Mouse (Mus musculus): Measurements from ENCODE around the gene Zbtb20.

Gene Zbtb20

GRCm38 (mm10) chr16:43365277-43365676 is 489.6 kb downstream of the Zbtb20 start:
- DNase-seq, result no peak

GRCm38 (mm10) chr16:43370496-43371020 is 494.9 kb downstream of the Zbtb20 start:
- DNase-seq, result no peak

- no peak for DNase-seq
Measured at GRCm38 (mm10) chr16:43376782-43377181, 501.1 kb downstream of the Zbtb20 start.

GRCm38 (mm10) chr16:43379351-43380325 is 504.0 kb downstream of the Zbtb20 start:
- DNase-seq, result no peak

- no peak for DNase-seq
Measured at GRCm38 (mm10) chr16:43381183-43381582, 505.5 kb downstream of the Zbtb20 start.

- DNase-seq, result no peak
Measured at GRCm38 (mm10) chr16:43383149-43383740, 507.6 kb downstream of the Zbtb20 start.

- no peak for DNase-seq
Measured at GRCm38 (mm10) chr16:43384953-43385619, 509.4 kb downstream of the Zbtb20 start.

GRCm38 (mm10) chr16:43385620-43386210 is 510.0 kb downstream of the Zbtb20 start:
- DNase-seq, result no peak

- DNase-seq, result no peak
Measured at GRCm38 (mm10) chr16:43386426-43386825, 510.7 kb downstream of the Zbtb20 start.

GRCm38 (mm10) chr16:43388389-43388788 is 512.7 kb downstream of the Zbtb20 start:
- peak; percentile 12 for DNase-seq

GRCm38 (mm10) chr16:43390387-43390786 is 514.7 kb downstream of the Zbtb20 start:
- no peak for DNase-seq

- DNase-seq, result no peak
Measured at GRCm38 (mm10) chr16:43393382-43393781, 517.7 kb downstream of the Zbtb20 start.

GRCm38 (mm10) chr16:43394013-43394568 is 518.4 kb downstream of the Zbtb20 start:
- no peak for DNase-seq

GRCm38 (mm10) chr16:43394760-43395159 is 519.1 kb downstream of the Zbtb20 start:
- no peak for DNase-seq

GRCm38 (mm10) chr16:43396849-43397628 is 521.4 kb downstream of the Zbtb20 start:
- no peak for DNase-seq

GRCm38 (mm10) chr16:43397629-43398323 is 522.1 kb downstream of the Zbtb20 start:
- no peak for DNase-seq

- no peak for DNase-seq
Measured at GRCm38 (mm10) chr16:43399428-43399827, 523.7 kb downstream of the Zbtb20 start.

GRCm38 (mm10) chr16:43400046-43400445 is 524.4 kb downstream of the Zbtb20 start:
- no peak for DNase-seq

GRCm38 (mm10) chr16:43400949-43401348 is 525.3 kb downstream of the Zbtb20 start:
- no peak for DNase-seq

GRCm38 (mm10) chr16:43402888-43403287 is 527.2 kb downstream of the Zbtb20 start:
- no peak for DNase-seq

- no peak for DNase-seq
Measured at GRCm38 (mm10) chr16:43405089-43405488, 529.4 kb downstream of the Zbtb20 start.

All from right cerebral cortex, adult 18-20 months (tissue).